Mouse (Mus musculus) testis, adult 10 weeks (tissue): ENCODE measurements around the gene Lclat1. TPM values are rescaled to one million over a fixed set of nuclear protein-coding genes. Genes with fewer than 3 reads are reported as not detected.

ENCODE experiments used
- polyA plus RNA-seq: library from polyadenylated mRNA; stranded (reverse); fragments of 350-450 nt; fragmentation: Illumina TruSeq; extraction: RNeasy Lipid Tissue Mini Kit (QIAGEN cat#74804); gene quantifications from one replicate; pipeline ENCODE4 v1.2.3, GENCODE M21; 2014; ENCODE audit warnings: low read depth, low replicate concordance

The Lclat1 gene
- polyA plus RNA-seq: 18.6 TPM

DNA sequence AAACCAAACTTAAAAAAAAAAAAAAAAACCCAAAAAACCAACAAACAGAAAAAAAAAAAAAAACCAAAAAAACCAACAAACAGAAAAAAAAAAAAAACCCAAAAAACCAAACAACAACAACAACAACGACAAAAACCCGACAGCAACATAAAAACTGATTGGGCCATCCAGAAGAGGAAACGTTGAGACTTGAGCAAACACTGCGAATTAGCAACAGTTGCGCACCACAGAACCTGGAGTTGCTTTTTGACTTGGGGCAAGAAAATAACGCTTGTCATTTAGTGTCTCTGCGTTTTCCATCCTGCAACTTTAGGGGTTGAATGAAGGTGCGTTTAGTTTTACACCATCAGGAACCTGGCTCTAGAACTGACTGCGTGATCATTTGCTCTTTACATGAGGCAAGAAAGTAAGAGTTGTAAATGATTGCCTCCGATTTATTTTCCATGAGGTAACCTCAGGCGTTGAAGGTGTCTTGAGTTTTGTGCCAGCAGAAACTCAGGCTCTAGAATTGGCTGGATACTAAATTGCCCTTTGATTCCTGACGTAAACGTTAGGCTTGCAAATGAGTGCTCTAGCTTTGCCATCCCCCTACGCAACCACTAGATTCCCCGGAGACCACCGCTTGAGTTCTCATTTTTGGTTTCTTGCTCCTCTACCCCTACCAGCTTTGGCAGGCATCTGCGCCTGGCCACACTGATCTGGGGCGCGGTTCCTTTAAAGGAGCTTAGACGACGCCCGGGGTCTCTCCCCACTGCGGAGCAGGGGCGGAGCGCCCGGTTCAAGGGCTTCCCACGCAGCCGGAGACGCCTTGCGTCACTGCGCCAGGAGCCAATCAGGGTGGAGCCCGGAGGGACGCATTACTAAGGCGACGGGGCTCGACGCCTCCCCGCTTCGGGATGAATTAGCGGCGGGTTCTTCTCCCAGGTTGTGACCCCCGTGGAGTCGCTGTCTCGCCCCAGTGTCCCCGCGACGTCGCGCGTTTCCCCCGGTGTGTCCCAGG is at the start of gene Lclat1:
TSS of gene Lclat1 (plus strand) at position 828 of the 1,000 bp plus-strand sequence.

Other genes starting within 250 kb of the Lclat1 start
- gene Lbh, start 189.7 kb upstream of the Lclat1 start, polyA plus RNA-seq: 1.5 TPM